Mouse (Mus musculus): ENCODE data around the gene Heg1.

The Heg1 gene

DNA sequence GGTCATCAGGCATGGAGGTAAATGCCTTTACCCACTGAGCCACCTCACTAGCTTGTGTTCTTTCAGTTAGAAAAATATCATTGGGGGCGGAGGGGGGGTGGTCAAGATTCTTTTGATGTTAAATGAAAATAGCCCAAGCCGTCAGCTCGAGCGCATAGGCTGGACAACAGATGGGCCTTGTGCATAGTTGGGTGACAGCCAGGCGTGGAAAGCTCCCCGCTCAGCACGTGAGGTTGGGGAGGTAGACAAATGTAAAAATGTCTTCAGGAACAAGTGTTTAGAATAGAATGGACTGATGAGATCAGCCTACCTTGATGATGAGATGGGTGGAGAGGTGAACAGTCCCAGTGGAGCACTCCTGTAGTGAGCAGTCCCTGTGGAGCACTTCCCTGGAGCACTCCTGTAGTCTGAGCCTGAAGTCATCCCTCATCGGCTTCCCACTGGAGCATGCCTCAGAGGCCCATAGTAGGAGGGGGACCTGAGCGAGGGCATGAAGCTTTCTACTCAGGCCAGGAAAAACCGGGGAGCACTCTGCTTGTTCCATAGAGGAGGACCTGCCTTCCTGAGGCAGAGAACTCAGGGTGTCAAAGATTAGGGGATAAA is 62.0 kb downstream of the Heg1 start:
- no peak for DNase-seq

DNA sequence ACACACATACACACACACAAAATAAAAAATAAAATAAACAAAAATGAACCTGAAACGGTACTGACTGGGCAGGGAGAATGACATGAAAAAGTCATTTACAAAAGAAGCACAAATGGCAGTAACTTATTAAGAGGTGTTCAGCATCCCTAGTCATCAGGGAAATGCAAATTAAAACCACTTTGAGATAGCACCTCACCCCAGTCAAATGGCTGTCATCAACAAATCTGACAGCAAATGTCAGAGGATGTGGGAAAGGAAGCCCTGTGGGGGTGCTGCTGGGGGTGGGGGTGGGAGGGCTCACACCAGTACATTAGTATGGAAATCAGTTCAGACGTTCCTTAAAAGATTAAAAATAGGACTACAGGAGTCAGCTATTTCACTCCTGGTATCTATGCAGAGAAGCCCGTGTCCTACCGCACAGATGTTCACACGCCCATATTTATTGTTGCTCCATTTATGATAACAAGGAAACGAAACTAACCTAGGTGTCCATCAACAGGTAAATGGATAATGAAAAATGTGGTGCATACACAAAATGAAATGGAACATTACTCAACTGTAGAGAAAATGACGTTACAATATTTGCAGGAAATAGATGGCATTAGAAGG is 63.3 kb downstream of the Heg1 start:
- no peak for DNase-seq

GRCm38 (mm10) chr16:33747994-33748393 is 63.8 kb downstream of the Heg1 start:
- no peak for DNase-seq

GRCm38 (mm10) chr16:33751152-33751551 is 67.0 kb downstream of the Heg1 start:
- DNase-seq: no peak

DNA sequence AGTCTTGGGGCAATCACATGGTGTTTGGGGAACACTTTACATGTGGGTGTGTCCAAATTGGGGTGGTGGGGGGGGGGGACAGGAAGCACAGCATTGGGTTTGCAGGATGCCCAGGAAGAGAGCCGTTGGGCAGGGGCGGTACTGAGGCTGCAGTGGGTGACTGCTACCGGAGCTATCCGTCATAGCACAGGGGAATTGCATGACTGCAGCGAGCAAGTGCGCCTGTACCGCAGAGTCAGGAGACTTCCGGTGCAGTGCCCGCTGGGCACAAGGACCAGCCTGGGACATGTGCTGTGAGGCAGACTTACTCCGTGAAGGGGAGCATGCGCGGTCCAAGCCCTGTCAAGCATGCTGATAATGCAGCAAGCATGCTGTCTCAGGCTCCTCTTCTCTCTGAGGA is 67.4 kb downstream of the Heg1 start:
- DNase-seq: peak; percentile 56 to 67

- DNase-seq: no peak
Observed at GRCm38 (mm10) chr16:33752904-33753578, 68.9 kb downstream of the Heg1 start.

DNA sequence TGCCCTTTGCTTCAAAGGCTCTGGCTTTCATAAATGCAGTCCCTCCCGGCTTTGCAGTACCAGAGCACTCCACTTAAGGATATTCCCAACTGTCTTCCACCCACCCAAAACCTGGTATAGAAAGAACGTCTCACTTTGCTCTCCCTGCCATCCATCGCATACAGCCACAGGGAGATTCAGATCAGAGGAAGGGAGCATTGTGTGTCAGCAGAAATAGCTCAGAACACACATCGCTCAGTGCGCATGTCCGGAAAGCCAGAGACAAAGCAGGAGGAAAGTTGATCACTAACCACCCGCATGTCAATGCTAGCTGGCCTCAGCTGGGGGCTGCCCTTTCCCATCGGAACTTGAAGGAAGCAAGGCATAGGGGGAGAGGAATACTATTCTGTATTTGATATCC is 71.1 kb downstream of the Heg1 start:
- DNase-seq: no peak

DNA sequence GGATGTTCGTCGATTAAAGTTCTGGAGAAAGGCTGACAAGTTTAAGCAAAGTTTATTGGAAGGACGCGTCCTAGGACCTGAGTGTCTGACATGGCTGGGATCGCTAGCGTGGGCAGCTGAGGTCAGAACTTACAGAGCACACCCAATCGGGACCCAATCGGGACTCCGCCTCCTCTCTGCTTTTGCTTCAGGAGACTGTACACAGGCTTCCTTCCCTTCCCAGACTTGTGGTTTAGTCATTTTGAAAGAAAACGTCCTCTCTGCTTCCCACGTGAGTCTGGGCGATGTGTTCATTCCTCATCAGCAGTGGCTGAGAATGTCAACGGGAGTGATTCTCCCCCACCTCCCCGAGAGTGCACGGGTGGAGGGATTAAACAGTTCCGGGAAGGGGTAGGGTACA is 71.8 kb downstream of the Heg1 start:
- DNase-seq: peak in 1 of 2 experiments; percentile 36

DNA sequence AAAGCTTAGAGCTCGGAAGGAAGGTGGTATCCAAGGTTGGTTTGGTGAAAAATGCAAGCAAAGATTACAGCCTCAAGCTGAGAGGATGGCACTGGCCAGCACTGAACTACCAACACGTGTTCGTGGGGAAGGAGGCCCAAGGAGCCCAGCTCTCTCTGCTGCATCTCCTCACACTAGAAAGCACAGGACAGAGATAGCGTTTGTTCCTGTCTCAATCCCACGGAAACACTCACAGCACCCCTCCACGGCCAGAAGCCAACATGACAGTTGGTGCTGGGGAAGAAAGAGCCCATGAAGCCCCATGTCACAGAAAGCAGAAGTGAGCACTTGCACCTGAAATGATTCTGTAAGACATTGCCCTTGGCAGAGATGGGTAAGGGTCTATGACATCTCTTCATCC is 72.2 kb downstream of the Heg1 start:
- peak in 1 of 2 experiments; percentile 24 for DNase-seq

DNA sequence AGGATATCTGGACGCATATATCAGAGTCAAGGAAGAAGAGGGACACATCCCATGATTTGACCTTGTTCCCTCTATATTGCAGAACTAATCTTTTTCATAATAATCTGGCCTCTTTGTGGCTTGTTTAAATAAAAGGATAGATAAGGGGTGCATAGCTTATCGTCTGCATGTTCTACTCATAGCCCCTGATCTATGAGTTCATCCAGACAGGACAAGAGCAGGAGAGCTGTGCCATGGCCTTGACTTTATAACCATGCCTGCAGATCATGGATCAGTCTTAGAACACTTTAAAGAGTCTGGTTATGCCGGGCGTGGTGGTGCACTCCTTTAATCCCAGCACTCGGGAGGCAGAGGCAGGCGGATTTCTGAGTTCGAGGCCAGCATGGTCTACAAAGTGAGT is 75.0 kb downstream of the Heg1 start:
- DNase-seq: no peak

- no peak for DNase-seq
Observed at GRCm38 (mm10) chr16:33760542-33760941, 76.4 kb downstream of the Heg1 start.

DNA sequence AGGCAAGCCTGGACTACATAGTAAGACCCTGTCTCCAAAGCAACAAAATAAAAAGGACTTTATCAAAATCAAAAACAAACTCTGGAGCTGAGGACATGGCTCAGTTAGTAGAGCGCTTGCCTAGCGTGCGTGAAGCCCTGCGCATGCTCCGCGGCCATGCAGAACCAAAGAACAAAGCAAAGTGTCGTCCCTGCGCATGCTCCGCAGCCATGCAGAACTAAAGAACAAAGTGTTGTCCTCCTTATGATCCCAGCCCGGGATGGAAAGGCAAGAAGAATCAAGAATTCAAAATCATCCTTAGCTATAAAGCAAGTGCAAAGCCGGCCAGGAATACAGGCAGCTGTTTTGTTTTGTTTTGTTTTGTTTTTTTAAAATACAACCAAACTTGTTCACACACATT is 76.8 kb downstream of the Heg1 start:
- no peak for DNase-seq

GRCm38 (mm10) chr16:33764501-33765193 is 80.5 kb downstream of the Heg1 start:
- no peak for DNase-seq

DNA sequence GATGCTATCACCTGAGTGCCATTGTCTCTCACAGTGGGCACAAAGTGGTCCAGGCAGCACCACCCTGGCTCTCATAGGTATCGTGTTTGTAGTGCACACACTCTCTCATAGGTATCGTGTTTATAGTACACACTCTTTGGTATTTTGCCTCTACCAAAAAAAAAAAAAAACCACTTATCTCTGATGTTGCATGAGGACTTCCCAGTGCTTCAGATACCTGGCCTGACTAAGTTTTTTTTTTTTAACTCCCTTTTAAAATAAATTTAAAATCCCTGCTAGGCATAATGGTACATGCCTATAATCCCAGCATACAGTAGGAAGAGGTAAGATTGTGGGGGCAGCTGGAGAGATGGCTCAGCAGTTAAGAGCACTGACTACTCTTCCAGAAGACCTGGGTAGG is 81.3 kb downstream of the Heg1 start:
- no peak for DNase-seq

DNA sequence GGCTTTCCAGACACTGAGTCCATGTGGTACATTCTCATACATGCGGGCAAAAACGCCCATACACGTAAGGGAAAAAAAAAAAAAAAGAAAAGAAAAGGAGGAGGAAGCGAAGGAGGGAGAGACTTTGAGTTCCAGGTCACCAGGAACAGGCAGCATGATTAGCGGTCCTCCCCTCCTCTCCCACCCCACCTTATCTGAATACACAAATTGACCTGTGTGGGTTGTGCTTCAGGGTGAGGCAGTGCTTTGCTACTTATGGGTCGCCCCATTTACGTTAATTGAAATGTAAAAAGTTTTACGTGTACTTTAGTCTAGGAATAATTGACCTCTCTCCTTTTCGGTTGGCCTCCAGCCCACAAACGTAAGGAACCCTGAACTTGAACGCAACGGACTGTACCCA is 82.1 kb downstream of the Heg1 start:
- DNase-seq: no peak

DNA sequence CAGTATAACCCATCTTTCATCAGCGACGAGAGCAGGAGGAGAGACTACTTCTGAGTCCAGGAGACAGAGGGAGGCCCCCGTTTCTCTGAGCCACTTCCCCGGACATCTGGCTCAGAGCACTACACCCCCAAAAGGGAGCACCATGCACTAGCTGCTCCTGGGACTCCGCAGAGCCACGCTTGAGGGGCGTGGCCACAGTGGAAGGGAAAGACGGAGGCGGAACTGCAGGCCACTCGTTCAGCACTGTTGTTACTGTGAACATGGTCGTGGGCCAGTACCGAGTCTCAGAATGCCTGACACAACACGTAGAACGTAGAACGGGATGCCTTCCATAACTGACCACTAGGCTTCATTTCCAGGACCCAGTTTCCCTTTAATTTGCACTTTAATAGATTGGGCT is 82.6 kb downstream of the Heg1 start:
- DNase-seq: no peak

DNA sequence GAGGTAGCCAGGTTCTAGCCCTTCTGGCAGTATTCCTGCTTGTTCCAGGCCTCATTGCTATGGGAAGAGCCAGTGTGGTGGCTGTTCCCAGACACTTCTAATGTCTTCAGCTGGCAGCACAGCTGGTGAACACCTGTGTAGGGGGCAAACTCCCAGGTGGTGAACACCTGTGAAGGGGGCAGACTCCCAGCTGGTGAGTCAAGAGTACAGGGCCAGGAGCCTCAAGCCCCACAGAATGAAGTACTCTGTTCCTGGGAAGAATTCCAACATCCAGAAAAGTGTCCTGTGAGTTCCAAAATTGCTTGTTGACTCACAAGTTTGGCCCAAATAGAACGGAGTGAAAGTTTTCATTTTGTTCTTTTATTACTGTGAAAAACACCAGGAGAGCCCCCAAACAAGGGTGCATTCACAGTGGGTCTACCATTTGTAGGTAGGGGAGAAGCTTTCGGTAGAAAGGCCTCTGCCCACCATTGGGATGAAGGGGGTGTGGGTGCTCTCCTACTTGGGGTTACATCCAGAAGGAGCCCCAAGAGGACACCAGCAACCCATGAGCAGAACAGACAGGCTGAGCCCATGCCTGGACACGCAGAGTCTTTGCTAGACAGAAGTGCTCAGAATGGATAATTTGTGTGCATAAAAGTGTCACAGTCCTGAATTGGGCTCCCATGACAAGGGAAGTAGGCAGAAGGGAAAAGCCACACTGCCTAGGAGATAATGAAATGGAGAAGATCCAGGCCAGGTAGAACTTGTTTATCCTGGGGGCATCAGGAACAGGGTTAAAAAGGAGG is 84.5 kb downstream of the Heg1 start:
- no peak for DNase-seq

- no peak for DNase-seq
Observed at GRCm38 (mm10) chr16:33769848-33770247, 85.7 kb downstream of the Heg1 start.

- DNase-seq: no peak
Observed at GRCm38 (mm10) chr16:33770778-33771454, 86.7 kb downstream of the Heg1 start.

DNA sequence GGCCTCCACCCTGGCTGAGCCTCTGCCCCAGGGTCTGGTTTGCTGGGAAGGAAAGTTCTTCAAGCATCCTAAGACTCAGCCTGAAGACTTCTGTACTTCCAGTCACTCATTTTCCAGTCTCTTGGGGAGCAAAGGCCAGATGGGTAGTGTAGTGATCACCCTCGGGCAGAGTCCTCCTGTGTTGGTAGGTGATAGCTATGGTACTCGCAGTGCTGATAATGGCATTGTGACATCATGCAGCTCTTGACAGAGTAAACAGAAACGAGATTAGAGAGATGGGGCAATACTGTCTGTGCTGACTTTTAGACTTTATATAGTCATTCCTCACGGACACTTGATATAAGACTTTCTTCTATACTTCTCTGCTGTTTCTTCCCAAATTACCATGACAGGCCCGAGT is 88.6 kb downstream of the Heg1 start:
- DNase-seq: no peak

GRCm38 (mm10) chr16:33774972-33775371 is 90.8 kb downstream of the Heg1 start:
- DNase-seq: peak; percentile 26 to 37

GRCm38 (mm10) chr16:33775733-33776335 is 91.7 kb downstream of the Heg1 start:
- no peak for DNase-seq

All from lung, postnatal 4 days (tissue).